Mouse (Mus musculus): ENCODE data around the gene Iqcf3.
"Not testable (repeated sequence)": the region's sequence is repeated elsewhere in the genome, so short reads cannot be mapped to it uniquely, and the experiment has no call there.

Iqcf3 gene

DNA sequence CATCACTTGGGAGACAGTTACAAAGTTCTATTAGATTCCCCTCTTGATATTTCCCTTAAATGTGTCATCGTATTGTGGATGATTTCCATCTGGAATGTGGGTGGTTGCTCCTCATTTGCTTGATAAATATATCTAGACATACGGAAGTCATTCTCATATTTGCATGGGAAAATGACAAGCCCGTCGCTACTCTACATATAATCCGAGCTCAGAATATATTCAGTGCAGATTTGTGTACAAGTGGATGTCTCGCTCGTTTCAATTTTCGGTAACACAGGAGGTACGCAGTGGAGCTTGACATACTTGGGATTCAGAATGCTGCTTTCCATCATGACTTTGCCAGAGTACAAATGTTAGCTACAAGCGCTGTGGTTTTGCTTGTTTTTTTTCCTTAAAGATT is 52.1 kb downstream of the Iqcf3 start:
- DNase-seq (ENCODE audit: low spot score): no peak

DNA sequence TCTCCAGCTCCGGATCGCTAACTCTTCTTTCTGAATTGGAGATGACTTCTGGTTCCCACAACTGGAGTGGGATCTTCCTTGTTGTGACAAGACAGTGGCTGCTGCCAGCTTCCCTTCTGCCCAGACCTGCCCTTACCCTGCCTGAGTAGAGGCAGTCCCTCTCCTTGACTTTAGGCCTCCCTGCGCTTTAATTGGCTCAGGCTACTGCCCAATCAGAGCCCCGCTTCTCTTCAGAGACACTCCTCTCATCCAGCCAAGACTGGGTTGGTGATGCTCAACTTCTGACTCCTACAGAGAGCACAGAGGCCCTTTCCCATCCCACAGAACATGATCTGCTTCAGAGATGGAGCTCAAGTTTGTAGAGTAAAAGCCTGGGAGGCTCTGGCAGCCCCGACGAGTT is 57.2 kb downstream of the Iqcf3 start:
- no peak for DNase-seq (ENCODE audit: low spot score)

DNA sequence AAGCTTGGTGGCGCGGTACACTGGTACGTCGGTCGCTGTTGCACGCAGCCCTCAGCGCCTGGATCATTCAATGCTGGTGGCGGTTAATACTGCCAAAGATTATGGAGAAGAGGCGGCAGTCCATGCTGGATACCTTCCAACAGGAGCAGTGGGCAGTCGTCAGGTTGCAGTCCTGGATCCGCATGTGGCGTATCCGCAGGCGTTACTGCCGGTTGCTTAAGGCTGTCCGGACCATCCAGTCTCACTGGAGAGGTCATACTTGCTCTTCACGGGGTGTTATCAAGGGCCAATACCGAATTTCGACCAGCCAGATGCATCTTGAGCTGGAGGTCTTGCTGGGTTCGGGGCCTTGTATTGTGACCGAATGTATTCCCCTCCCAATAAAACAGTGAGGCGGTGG is 59.6 kb downstream of the Iqcf3 start:
- no peak for DNase-seq (ENCODE audit: low spot score)

DNA sequence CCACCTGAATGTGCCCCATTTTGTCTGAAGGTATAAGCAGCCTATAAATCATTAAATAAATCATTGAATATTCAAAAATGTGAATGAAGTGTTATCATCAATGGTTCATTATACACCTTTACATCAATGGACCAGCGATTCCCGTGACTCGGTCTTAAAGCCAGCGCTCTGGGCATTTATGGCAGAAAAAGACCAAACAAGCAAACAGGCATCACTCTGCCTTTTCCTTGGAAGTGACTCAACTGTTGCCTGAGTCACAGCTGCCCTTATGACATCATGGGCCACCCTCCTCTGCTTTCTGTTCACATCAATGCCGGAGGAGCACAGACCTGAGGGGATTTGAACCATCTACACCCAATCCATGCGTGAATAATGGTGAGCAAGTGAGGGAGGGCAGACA is 61.8 kb downstream of the Iqcf3 start, which contains the start of gene Iqcf1:
Gene Iqcf1, plus strand, starts transcription at position 301 of the 400 bp plus-strand sequence.
- DNase-seq (ENCODE audit: low spot score): no peak

DNA sequence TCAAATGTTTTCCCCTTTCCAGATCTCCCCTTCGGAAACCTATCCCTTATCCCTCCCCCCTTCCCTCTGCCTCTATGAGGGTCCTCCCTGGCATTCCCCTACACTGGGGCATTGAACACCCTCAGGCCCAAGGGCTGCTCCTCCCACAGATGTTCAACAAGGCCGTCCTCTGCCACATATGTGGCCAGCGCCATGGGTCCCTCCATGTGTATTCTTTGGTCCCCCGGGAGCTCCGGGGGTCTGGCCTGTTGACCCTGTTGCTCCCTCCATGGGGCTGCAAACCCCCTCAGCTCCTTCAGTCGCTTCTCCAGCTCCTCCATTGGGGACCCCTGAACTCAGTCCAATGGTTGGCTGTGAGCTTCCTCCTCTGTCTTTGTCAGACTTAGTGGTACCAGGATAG is 73.8 kb downstream of the Iqcf3 start:
- DNase-seq (ENCODE audit: low spot score): not testable (repeated sequence)

DNA sequence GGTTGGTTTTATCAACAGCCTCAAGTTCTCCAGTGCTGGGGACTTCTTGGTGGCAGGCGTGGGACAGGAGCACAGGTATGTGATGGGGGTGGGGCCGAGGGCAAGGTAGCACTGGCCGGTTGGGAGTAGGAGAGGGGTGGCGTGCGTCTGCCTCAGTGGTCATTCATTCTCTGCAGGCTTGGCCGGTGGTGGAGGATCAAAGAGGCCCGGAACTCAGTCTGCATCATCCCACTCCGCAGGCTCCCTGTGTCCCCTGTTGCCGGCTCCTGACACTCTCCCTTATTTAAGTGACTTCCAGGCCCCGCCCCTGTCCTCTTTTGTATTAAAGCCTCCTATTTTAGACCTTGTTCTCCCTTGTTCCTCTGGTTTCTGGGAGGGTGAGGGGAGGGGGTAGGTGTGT is 76.4 kb downstream of the Iqcf3 start:
- no peak for DNase-seq (ENCODE audit: low spot score)

DNA sequence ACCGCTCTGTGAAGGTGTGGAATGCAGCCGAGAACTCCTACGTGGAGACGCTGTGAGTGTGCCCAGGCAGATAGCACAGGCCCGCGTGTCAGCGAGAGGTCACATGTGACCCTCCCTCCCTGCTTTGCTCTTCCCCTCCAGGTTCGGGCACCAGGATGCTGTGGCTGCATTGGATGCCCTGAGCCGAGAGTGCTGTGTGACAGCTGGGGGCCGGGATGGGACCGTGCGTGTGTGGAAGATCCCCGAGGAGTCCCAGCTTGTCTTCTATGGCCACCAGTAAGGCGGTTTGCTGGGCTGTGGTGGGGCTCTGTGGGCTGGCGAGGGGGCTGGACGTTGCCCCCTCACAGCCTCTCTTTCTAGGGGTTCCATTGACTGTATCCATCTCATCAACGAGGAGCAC is 77.8 kb downstream of the Iqcf3 start:
- DNase-seq (ENCODE audit: low spot score): no peak

DNA sequence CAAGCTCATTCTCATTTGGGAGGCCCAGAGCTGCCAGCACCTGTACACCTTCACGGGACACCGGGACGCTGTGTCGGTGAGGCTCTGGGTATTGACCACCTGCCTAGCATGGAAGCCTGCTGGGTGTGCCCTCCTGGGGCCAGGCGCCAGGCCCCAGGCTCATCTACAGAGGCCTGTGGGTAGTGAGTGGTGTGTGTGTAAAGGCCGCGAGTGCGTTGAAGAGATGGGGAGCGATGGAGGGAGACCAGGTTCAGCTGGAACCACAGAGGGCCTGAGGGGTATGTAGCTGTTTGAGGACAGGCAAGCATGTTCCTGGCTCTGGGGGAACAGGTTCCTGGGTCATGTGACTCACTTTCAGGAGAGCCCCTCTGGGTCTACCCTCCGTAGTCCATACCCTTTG is 78.3 kb downstream of the Iqcf3 start:
- DNase-seq (ENCODE audit: low spot score): no peak

DNA sequence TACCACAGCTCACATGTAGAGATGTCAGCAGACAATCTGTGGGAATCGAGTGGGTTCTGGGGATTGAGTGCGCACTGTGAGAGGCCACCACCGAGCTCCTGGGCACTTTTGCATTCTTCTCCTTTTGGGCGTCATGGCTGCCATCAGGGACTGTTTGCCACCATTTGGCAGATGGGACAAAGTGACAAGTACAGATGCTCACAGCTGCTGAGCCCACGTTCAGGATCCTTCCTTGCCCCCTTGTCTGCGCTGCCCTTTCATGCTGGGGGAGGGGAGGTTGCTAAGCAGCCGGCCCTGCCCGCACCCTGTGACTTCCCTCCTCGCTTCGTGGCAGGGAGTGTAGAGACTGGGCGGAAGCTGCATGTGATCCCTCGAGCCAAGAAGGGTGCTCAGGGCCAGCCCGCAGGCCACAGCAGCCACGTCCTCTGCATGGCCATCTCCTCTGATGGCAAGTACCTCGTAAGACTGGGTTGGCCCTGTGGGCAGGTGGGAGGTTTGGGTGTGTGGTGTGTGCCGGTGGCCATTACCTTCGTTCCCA is 78.8 kb downstream of the Iqcf3 start:
- no peak for DNase-seq (ENCODE audit: low spot score)

DNA sequence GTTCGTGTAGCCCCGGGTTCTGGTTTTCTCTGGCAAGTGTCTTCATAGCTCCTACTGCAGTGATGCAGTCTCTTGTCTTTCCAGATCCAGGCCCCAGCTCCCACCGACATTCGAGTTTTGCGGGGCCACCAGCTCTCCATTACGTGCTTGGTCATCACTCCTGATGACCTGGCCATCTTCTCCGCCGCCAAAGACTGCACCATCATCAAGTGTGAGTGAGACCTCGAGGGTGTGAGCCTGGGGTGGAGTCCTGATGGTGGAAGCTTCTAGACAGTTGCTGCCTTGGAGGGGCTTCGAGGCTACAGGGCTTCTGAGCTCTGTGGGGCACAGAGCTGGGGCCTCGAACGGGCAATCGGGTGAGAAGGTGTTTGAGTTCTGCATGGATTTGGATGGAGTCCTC is 79.8 kb downstream of the Iqcf3 start:
- DNase-seq (ENCODE audit: low spot score): no peak

DNA sequence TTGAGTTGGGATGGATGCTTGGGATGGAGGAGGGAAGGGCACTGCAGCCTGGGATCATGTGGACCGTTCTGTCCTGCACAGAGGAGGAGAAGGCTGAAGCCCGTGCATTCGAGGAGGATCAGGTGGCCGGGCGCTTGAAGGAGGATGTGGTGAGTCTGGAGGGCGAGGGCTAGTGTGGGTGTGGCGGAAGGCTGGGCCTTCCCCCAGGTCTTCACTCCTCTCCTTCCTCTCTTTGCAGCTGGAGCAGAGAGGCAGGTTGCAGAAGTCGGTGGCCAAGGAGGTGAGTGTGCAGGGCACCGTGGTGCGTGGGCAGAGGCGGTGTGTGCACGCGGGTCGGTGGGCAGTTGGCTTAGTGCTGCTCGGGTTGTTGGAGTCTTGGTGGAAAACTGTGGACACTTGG is 80.4 kb downstream of the Iqcf3 start:
- DNase-seq (ENCODE audit: low spot score): no peak

DNA sequence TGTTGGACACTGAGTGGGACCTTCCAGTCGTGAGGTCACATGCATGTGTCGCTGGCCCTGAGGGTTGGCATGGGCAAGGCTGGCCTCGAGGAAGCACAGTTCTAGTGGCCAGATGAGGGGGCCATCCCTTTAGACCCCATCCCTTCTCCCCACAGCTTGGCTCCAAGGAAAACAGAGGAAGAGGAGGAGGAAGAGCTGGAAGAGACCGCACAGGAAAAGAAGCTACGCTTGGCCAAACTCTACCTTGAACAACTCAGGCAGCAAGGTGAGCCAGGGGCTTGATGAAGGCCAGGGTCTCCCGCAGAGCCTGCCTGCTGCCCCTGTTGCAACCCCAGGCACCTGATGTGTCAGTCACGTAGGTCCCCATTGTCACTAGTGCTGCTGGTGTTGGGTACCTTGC is 80.9 kb downstream of the Iqcf3 start:
- DNase-seq (ENCODE audit: low spot score): no peak

DNA sequence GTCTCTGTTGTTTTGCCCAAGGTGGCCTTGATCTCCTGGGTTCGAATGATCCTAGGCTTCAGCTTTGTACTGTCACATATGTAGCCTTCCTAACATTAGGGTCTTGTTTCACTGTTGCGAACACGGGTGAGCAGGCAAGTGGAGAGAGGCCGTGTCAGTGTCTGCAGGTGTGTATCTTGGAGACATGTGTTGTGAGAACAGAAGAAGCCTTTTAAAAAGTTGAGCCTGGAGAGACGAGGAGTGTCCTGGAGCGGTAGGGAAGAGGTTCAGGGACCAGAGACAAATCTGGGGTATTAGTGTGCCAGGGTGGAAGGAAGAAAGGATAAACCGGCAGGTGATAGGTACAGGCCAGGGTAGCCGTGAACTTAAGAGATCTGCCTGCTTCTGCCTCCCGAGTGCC is 83.3 kb downstream of the Iqcf3 start:
- no peak for DNase-seq (ENCODE audit: low spot score)

DNA sequence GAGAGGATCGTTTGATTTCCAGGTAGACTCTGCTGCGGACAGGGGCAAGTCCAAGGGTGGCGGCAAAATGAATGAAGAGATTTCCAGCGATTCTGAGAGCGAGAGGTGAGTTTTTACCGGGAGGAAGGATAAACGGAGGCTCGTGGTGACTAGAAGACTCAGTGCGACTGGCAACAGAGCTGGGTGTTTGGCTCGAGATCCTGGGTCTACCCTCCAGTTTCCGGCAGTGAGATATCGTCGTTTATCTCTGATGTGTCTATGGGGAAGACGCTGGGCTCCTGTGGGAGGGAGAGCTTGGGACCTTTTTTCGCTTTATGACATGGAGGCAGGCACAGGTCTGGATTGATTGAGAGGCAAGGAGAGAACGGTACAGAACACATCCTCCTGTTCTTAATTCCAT is 83.8 kb downstream of the Iqcf3 start:
- DNase-seq (ENCODE audit: low spot score): no peak

DNA sequence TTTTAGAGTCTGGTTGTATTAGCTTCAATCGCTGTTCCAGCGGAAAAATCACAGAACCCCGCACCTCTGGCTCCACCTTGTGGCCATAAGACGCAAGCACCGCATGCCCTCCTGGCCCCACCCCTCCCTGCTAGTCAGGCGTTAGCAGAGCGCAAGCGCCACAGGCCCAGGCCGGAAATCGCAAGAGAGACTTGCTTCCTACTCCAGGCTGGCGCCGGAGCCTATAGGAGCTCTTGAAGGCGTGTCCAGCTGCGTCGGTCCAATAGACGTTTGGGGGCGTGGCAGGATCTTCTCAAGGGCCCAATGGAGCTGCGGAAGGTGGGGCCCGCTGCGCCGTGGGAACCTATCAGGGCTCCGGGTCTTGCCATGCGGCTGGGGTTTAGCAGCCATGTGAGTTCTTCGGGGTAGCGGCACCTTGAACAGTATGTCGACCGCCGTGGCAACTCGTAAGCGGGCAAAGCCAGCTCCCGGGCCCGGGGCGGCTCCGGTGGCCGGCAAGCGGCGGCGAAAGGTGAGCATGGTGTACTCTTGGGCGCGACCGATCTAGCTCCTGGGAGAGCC is 84.4 kb downstream of the Iqcf3 start, which contains the start of gene Parp3:
Gene Parp3, minus strand, starts transcription at position 26 of the 561 bp plus-strand sequence.
- peak; percentile 99 for DNase-seq (ENCODE audit: low spot score)

DNA sequence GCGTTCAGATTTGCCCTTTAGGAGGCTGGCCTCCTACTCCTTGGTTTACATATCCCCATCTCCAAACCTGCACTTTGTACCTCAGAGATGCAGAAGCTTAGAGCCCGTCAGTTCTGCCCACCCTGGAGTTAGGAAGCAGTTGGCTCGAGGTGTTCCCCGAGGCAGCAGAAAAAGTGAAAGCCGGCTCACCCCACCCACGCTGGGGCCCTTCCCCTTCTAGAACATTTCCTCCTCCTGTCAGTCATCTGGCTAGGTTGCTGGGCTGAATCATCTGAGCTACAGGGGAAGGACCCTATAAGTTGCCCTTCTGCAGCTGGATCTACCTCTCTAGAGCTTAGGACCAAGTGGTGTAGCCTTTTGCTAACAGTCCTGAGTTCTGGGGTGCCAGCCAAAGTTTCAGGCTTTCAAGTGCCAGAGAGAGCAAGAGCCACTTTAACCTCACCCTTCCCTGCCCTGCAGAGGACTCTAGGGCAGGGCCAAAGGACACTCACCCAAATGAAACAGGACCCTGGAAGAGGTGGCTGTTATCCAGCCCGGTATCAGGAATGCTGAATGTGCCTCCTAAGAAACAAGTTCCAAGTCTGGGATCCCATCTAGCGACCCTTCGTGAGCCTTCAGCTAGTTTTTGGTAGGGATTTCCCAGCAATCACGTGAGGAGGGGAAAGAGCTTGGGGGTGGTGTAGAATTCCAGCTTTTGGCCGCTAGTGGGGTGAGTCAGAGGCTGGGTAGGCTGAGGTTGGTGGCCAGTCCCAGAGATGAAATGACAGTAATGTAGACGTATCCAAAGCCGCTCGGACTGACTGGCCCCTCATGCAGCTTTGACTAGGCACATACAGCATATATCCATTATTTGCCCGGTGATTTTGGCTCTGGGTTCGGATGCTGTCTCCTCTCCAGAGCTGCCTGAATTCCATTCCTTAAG is 85.2 kb downstream of the Iqcf3 start:
- DNase-seq (ENCODE audit: low spot score): no peak

DNA sequence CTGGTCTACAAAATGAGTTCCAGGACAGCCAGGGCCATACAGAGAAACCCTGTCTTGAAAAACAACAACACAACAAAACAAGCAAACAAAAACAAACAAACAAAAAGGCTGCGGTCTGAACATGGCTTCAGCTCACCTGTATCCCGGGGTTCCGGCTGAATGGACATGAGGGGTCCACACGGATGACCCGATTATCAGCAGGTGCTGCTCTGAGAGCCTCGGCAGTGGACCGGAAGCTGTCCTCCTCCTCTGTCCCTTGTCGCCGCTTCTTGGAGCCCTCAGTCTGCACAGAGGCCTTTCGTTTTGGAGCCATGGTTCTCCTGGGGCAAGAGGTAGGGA is 85.8 kb downstream of the Iqcf3 start, which contains the start of gene Rrp9:
Gene Rrp9, plus strand, starts transcription at position 301 of the 339 bp plus-strand sequence.
- DNase-seq (ENCODE audit: low spot score): no peak

DNA sequence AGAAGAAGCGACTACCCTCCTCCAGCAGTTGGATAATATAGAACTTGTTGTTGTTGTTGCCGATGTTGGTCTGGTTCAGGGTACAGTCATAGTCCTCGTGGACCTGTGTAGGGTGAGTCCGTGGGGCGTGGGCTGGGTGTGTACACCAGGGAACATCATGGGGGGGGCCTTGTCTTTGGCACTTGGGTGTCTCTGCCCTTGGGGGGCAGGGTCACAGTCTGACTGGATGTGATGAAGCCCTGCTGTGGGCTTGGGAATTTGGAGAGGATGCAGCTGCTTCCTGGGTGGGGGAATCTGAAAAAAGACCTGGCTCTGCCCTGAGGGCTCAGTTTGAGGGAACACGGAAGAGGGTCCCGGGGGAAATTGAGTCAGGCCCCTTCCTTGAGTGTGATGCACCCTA is 86.4 kb downstream of the Iqcf3 start:
- no peak for DNase-seq (ENCODE audit: low spot score)

DNA sequence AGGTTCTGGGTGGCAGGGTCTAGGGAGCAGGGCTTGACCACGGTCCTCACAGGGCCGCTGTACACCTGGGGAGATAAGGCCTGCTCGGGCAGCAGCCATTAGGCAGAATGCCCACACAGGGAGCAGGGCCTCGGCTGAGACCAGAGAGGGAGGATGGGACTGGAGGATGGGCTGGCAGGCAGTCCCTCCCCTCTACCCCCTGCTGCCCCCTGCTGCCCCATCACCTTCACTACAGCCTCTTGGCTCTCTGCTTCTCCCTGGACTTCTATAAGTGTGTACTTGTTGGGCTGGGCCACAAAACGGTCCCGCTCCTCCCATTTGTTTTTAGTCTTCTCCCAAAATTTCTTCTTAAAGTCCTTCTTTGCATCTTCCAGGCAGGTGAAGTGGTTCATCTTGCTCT is 87.0 kb downstream of the Iqcf3 start:
- no peak for DNase-seq (ENCODE audit: low spot score)

DNA sequence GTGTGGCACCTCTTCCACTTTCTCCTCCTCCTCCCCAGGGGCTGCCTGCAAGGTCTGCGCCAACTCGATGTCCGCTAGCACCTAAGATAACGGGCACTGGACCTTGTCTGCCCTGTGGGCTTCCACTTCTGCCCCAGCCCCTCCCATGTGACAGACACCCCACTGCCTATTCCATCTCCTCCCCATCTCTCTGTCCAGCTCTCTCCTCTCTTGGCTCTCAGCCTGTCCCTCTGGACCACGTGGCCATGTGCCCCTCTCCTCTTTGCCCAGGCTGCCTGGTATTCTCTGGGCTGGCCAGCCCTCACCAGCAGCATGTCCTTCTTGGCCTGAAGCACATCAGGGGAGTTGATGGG is 87.7 kb downstream of the Iqcf3 start:
- DNase-seq (ENCODE audit: low spot score): no peak

DNA sequence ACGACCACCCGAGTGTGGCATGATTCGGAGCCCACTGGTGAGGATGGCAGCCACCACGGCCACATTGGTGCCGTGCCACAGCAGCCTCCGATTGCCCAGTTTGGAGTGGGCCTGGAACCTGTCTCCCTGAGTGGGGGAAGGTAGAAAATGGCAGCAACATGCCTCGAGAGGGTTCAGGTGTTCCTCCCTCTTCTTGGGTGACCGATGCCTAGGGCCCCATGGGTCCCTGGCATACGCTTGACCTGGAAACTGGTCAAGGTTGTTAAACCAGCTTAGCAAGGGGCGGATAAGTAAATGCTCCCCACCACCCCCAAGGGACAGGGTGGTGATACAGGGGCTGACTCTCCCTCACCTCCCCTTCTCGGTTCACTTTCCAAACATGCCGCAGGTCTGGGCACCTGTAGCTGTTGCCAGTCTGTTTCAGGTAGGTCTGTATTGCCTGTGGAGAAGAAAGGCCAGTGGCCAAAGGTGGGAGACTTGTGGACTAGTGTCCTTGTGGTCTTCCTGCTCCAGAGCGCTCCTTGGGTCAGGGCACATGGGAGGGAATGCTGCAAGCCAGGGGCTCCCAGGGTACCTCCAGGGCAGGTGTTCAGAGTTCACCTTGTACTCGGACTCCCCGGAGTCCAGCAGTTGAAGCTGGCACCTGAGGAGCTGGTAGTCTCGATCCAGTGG is 88.2 kb downstream of the Iqcf3 start:
- no peak for DNase-seq (ENCODE audit: low spot score)

DNA sequence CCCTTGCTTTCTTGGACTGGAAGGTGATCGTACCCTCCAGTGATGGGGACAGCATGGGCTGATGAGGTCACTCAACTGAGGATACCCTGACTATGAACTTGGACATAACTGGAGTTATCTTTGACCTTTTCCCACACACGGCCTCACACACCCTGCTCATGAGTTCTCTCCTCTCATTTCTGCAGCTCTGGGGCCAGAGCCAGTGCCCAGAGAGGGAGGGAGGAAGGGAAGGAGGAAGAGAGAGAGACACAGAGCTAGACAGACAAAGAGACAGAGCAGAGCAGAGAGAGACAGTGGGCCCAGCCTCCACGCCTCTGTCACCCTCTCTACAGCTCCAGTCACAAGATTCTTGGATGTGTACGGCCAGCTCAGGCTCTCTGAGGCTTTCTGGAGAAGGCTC is 89.1 kb downstream of the Iqcf3 start:
- no peak for DNase-seq (ENCODE audit: low spot score)

DNA sequence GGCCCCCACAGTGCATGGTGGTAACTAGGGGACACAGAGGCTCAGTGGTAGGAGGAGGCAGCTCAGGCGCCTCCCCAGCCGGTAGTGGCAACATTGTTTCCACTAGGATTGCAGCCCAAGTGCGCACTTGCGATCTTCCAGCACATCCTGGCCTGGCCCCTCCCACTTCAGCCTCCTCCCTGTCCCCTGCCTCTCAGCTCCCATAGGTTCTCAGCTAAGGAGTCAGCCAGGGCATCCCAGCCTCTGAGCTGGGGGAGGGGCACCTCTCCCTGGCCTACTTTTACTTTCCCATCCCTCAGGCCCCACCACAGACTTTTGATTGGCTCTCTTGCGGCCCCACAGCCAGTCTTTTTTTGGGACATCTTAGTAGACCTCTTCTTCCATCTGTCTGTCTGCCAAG is 89.5 kb downstream of the Iqcf3 start:
- DNase-seq (ENCODE audit: low spot score): no peak

Measured in left cerebral cortex, adult 11 months (tissue).